Mouse (Mus musculus) cortical plate, adult 2 months (tissue): Measurements from ENCODE around the gene Grm8.
"Not testable (repeated sequence)": the region's sequence is repeated elsewhere in the genome, so short reads cannot be mapped to it uniquely, and the experiment has no call there.

ENCODE experiments used
- CTCF ChIP-seq: fragments of 200-500 bp; IDR thresholded peaks from 2 replicates; pipeline ENCODE4 v1.5.1; 2011; ENCODE audit warnings: mild to moderate bottlenecking, control low read depth, low read length; ENCODE audit not compliant: insufficient read depth; ENCODE audit errors: extremely low read depth
- POLR2A ChIP-seq: fragments of 200-500 bp; IDR thresholded peaks from 2 replicates; pipeline ENCODE4 v1.6.1; 2011; ENCODE audit warnings: mild to moderate bottlenecking, low read length, control low read depth; ENCODE audit not compliant: insufficient read depth; ENCODE audit errors: extremely low read depth

DNA sequence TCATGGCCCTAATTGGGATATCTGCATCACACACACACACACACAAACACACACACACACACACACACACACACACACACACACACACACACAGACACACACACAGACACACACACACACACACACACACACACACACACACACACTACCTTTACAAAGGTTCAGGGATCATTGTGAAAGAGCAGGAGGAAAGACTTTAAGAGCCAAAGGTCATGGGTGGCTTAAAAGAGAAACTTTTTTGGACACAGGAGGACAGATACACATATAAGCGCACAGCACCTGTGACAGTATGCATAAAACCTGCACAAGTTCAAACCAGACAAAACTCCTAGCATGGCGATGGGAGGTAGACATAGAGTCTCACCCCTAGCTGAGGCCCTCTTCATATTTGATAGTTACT is 315.2 kb downstream of the Grm8 start:
- not testable (repeated sequence) for TF ChIP-seq CTCF, POLR2A
